Mouse (Mus musculus): ENCODE measurements at regions not wholly inside any gene's neighbourhood (a gene's known extent, or its start where the extent isn't known, plus 50 kb on each side); places are given as distances from the start of the nearest gene placed in this dataset.
"Not testable (repeated sequence)": the region's sequence is repeated elsewhere in the genome, so short reads cannot be mapped to it uniquely, and the experiment has no call there.

GRCm38 (mm10) chr3:18295921-18296320, 347.7 kb downstream of the Cypt12 start:
- no peak for ATAC-seq (ENCODE audit: insufficient number of reproducible peaks, low FRiP score, low TSS enrichment)

GRCm38 (mm10) chr3:18298699-18299098, 350.5 kb downstream of the Cypt12 start:
- no peak for ATAC-seq (ENCODE audit: insufficient number of reproducible peaks, low FRiP score, low TSS enrichment)

- no peak for ATAC-seq (ENCODE audit: insufficient number of reproducible peaks, low FRiP score, low TSS enrichment)
These were observed 351.3 kb downstream of the Cypt12 start for GRCm38 (mm10) chr3:18299502-18299901.

- no peak for ATAC-seq (ENCODE audit: insufficient number of reproducible peaks, low FRiP score, low TSS enrichment)
These were observed 371.2 kb downstream of the Cypt12 start for GRCm38 (mm10) chr3:18319433-18319832.

- ATAC-seq (ENCODE audit: insufficient number of reproducible peaks, low FRiP score, low TSS enrichment): no peak
These were observed 385.0 kb downstream of the Cypt12 start for GRCm38 (mm10) chr3:18333182-18333581.

GRCm38 (mm10) chr3:18339189-18339588, 391.0 kb downstream of the Cypt12 start:
- no peak for ATAC-seq (ENCODE audit: insufficient number of reproducible peaks, low FRiP score, low TSS enrichment)

GRCm38 (mm10) chr3:18341757-18342156, 393.5 kb downstream of the Cypt12 start:
- no peak for ATAC-seq (ENCODE audit: insufficient number of reproducible peaks, low FRiP score, low TSS enrichment)

- no peak for ATAC-seq (ENCODE audit: insufficient number of reproducible peaks, low FRiP score, low TSS enrichment)
These were observed 430.1 kb downstream of the Cypt12 start for GRCm38 (mm10) chr3:18378014-18379005.

GRCm38 (mm10) chr3:18421886-18422575, 473.8 kb downstream of the Cypt12 start:
- no peak for ATAC-seq (ENCODE audit: insufficient number of reproducible peaks, low FRiP score, low TSS enrichment)

- ATAC-seq (ENCODE audit: insufficient number of reproducible peaks, low FRiP score, low TSS enrichment): no peak
These were observed 480.7 kb downstream of the Cypt12 start for GRCm38 (mm10) chr3:18428908-18429307.

- no peak for ATAC-seq (ENCODE audit: insufficient number of reproducible peaks, low FRiP score, low TSS enrichment)
These were observed 490.6 kb downstream of the Cypt12 start for GRCm38 (mm10) chr3:18438845-18439244.

GRCm38 (mm10) chr3:18452197-18452933, 504.2 kb downstream of the Cypt12 start:
- no peak for ATAC-seq (ENCODE audit: insufficient number of reproducible peaks, low FRiP score, low TSS enrichment)

GRCm38 (mm10) chr3:18453220-18453985, 505.2 kb downstream of the Cypt12 start:
- no peak for ATAC-seq (ENCODE audit: insufficient number of reproducible peaks, low FRiP score, low TSS enrichment)

GRCm38 (mm10) chr3:18453986-18454291, 505.7 kb downstream of the Cypt12 start:
- no peak for ATAC-seq (ENCODE audit: insufficient number of reproducible peaks, low FRiP score, low TSS enrichment)

- ATAC-seq (ENCODE audit: insufficient number of reproducible peaks, low FRiP score, low TSS enrichment): not testable (repeated sequence)
These were observed 506.5 kb downstream of the Cypt12 start for GRCm38 (mm10) chr3:18454558-18455191.

GRCm38 (mm10) chr3:18456033-18456690, 508.0 kb downstream of the Cypt12 start:
- ATAC-seq (ENCODE audit: insufficient number of reproducible peaks, low FRiP score, low TSS enrichment): no peak

GRCm38 (mm10) chr3:18460267-18460666, 512.1 kb downstream of the Cypt12 start:
- no peak for ATAC-seq (ENCODE audit: insufficient number of reproducible peaks, low FRiP score, low TSS enrichment)

- ATAC-seq (ENCODE audit: insufficient number of reproducible peaks, low FRiP score, low TSS enrichment): no peak
These were observed 523.6 kb downstream of the Cypt12 start for GRCm38 (mm10) chr3:18471846-18472245.

GRCm38 (mm10) chr3:18479557-18479956, 531.3 kb downstream of the Cypt12 start:
- ATAC-seq (ENCODE audit: insufficient number of reproducible peaks, low FRiP score, low TSS enrichment): no peak
